Mouse (Mus musculus) forebrain, embryonic 14.5 days (tissue): Measurements from ENCODE around the gene Styx. TPM values are rescaled to one million over a fixed set of nuclear protein-coding genes. Genes with fewer than 3 reads are reported as not detected.

Source experiments
- ATAC-seq: fragments of 200-750 bp; cut with Nextera tagmentation; 2 replicates; pipeline ENCODE4 v1.8.0; 2017; ENCODE audit warnings: mild to moderate bottlenecking, moderate library complexity
- DNase-seq: peaks from one replicate; pipeline ENCODE4 v3.0.0-alpha.2; 2015; ENCODE audit warnings: low spot score
- H3K27ac ChIP-seq: fragments of 300-500 bp; sonication (generic); 2 replicates; pipeline ENCODE4 v1.5.1; 2014; ENCODE audit warnings: low read depth, mild to moderate bottlenecking, control low read depth, low read length, moderate library complexity
- H3K27me3 ChIP-seq: fragments of 300-500 bp; sonication (generic); replicated peaks from 2 replicates; pipeline ENCODE4 v1.6.1; 2014; ENCODE audit warnings: low read length, control low read depth, mixed read lengths; ENCODE audit not compliant: control insufficient read depth, insufficient read depth
- H3K36me3 ChIP-seq: fragments of 300-500 bp; sonication (generic); 2 replicates; pipeline ENCODE4 v1.6.1; 2014; ENCODE audit warnings: low read length, control low read depth; ENCODE audit not compliant: control insufficient read depth, insufficient read depth
- H3K4me1 ChIP-seq: fragments of 300-500 bp; sonication (generic); 2 replicates; pipeline ENCODE4 v1.6.1; 2014; ENCODE audit warnings: antibody characterized with exemption, low read length, control low read depth; ENCODE audit not compliant: control insufficient read depth, insufficient read depth
- H3K4me2 ChIP-seq: fragments of 300-500 bp; sonication (generic); 2 replicates; pipeline ENCODE4 v1.6.1; 2014; ENCODE audit warnings: mild to moderate bottlenecking, control low read depth, low read length
- H3K4me3 ChIP-seq: fragments of 300-500 bp; sonication (generic); 2 replicates; pipeline ENCODE4 v1.5.1; 2014; ENCODE audit warnings: low read depth, low read length, control low read depth
- H3K9ac ChIP-seq: fragments of 300-500 bp; sonication (generic); 2 replicates; pipeline ENCODE4 v1.6.1; 2014; ENCODE audit warnings: mild to moderate bottlenecking, low read length, control low read depth, moderate library complexity
- H3K9me3 ChIP-seq: fragments of 300-500 bp; sonication (generic); replicated peaks from 2 replicates; pipeline ENCODE4 v1.6.1; 2016; ENCODE audit warnings: low read length, control low read depth, mixed read lengths; ENCODE audit not compliant: control insufficient read depth
- WGBS: fragments of 180-500 bp; shearing (Covaris S2); extraction: QIAGEN DNeasy Blood & Tissue Kit; methylation state at CpG from one replicate; pipeline ENCODE4 v1.1.7; 2014; 5-methylcytosine and 5-hydroxymethylcytosine counted together
- polyA plus RNA-seq: library from polyadenylated mRNA; unstranded; fragments of >200 nt; fragmentation: Nextera tagmentation; extraction: Ambion mirVana; gene quantifications from 2 replicates; pipeline ENCODE4 v1.2.1, GENCODE M21; 2014

Styx gene
- polyA plus RNA-seq = 47.5 and 57.5 TPM in 2 replicates

DNA sequence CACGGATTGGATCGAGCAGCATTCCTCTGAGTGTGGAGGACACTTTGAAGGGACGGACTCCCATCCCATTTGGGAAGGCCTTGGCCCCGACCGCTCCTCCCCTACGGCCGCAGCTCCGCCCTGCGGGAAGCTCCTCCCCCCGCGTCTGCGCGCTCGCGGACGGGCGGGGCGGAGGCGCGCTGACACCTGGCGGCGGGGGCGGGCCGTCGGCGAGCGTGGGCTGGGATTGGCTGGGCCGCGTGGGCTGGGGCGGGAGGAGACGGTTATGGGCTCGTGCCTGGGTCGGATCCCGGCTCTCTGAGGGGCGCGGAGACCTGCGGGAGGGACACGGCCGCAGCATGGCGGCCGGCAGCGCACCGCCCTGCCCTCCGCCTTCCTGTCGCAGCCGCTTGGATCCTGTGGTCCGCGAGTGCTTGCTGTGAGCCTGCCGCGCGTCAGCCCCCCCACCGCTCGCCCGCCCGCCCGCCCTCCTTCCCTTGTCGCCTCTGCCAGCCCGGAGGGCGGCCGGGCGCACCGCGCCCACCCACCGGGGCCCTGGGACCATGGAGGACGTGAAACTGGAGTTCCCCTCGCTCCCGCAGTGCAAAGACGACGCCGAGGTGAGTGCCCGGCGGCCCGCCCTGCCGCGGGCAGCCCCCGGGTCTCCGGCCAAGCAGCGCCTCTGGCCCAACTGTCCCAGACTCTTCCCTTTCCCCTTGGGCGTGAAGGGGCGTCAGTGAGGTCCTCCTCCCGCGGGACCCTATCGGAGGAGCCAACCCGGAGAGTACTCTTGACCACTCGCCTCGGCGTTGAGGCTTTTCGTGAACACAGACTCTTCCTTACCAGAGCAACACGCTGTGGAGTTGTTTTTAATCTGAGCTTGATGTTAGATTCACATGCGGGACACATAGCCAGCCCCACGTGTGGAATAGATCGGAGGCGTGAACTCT is at the start of gene Styx:
Gene Styx (plus strand): TSS at position 163 of the 929 bp plus-strand sequence.
- peak; percentile 94 for DNase-seq
- H3K9me3 ChIP-seq = no peaks in the 10 kb centered on the region
- WGBS = under 1% methylated on average over 61 of the region's 93 CpGs

DNA sequence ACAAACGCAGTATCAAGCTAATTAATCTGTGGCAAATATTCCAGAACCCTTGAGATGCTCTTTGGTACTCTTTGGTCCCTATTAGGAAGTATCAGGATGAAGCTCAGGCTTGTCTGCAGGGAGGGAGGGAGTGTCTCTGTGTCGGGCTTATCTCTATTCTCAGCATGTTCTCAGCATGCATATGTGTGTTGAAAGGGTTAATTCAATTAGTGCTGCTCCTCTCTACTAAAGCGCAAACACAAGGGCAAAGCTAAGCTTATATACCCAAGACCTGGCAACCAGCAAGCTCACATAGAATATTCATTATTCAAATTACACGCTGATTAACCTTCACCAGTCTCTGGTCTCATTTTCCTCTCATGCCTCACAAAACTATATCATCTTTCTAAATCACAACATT is 47.0 kb upstream of the Styx start:
- H3K4me1 ChIP-seq = no peaks in the 10 kb centered on the region

More for the DNA sequence above, at the start of gene Styx:
- Histone ChIP-seq H3K4me1 (peaks cover 6% of the 10 kb centered on the region; the same call in 1 of the 2 replicates), H3K36me3 (peaks cover 24% of the 10 kb centered on the region), H3K4me3 (peak within 1 kb of the TSS; percentile 67), H3K27ac (peak within 1 kb of the TSS; percentile 44; the same call in 1 of the 2 replicates), H3K4me2 (peak within 1 kb of the TSS; percentile 75), H3K27me3 (no peaks in the 10 kb centered on the region), H3K9ac (peak within 1 kb of the TSS; percentile 81)
- peak; percentile 99 for ATAC-seq

GRCm38 (mm10) chr14:45304389-45304788 is 46.5 kb upstream of the Styx start:
- H3K9me3 ChIP-seq = no peaks in the 10 kb centered on the region
- H3K4me3 ChIP-seq = no peak overlapping the region
- DNase-seq (peak; percentile 12), ATAC-seq (peak; percentile 69)
- H3K4me1 ChIP-seq = no peaks in the 10 kb centered on the region
- 60% methylated on average over 4 of the region's 4 CpGs for WGBS
- no peak overlapping the region for H3K9ac ChIP-seq
- H3K4me2 ChIP-seq = no peak overlapping the region
- no peak overlapping the region for H3K27ac ChIP-seq
- peaks cover 34% of the 10 kb centered on the region for H3K36me3 ChIP-seq
- no peaks in the 10 kb centered on the region for H3K27me3 ChIP-seq

More for the DNA sequence above, 47.0 kb upstream of the Styx start:
- DNase-seq (peak; percentile 65), ATAC-seq (peak; percentile 71)
- Histone ChIP-seq H3K9ac (no peak overlapping the region), H3K27ac (no peak overlapping the region), H3K27me3 (no peaks in the 10 kb centered on the region), H3K4me3 (no peak overlapping the region), H3K4me2 (no peak overlapping the region), H3K36me3 (peaks cover 38% of the 10 kb centered on the region), H3K9me3 (no peaks in the 10 kb centered on the region)
- WGBS = 29% methylated on average over 4 of the region's 4 CpGs

DNA sequence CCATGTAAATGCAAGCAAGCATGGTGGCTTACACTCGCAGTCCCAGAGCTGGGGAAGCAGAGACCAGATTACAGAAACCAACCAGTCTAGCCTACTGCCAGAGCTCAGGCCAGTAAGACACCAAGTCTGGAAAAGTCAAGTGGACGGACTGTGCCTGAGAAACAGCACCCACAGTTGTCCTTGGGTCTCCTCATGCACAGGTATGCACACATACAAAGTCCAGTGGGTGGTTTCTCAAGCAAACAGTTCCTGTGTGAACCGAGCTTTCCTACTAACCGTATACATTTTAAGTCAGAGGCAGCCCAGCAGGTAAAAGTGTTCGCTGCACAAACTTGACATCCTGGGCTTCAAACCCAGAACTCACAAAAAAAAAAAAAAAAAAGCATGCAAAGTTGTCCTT is 45.0 kb upstream of the Styx start:
- H3K9me3 ChIP-seq = no peaks in the 10 kb centered on the region
- H3K4me3 ChIP-seq = no peak overlapping the region
- WGBS = 93% methylated on average over 5 of the region's 5 CpGs
- peaks cover 21% of the 10 kb centered on the region for H3K36me3 ChIP-seq
- DNase-seq (no peak), ATAC-seq (no peak)
- H3K4me1 ChIP-seq = no peaks in the 10 kb centered on the region
- H3K4me2 ChIP-seq = no peak overlapping the region
- no peak overlapping the region for H3K27ac ChIP-seq
- no peak overlapping the region for H3K9ac ChIP-seq
- no peaks in the 10 kb centered on the region for H3K27me3 ChIP-seq

DNA sequence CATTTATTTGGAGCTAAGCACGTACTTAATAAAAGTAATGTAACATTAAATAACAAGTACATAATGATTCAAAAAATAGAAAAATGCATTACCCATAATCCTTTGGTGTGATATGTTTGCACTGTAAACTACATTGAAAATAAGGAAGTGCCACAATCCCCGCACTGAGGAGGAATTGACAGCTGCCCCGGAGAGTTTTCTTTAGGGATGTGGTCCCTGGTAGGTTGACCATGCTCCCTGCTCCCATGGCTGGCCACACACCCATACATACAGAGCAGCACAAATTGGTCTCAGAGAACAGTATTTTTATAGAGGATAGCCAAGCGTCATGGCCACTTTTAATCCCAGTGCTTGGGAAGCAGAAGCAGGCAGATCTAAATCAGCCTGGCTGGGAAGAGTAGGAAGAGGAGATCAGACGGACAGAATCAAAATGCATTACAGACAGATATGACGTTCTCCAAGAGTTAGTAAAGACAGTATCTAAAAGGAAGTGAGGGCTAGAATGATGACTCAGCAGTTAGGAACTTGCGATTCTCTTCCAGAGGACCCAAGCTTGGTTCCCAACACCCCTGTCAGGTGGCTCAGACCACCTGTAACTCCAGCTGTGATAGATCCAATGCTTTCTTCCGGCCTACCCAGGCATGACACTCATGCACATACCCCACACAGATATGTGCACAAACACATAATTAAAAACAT is 43.1 kb upstream of the Styx start:
- WGBS = 93% methylated on average over 8 of the region's 8 CpGs
- no peak overlapping the region for H3K27ac ChIP-seq
- H3K27me3 ChIP-seq = no peaks in the 10 kb centered on the region
- no peak overlapping the region for H3K9ac ChIP-seq
- no peaks in the 10 kb centered on the region for H3K9me3 ChIP-seq
- H3K4me3 ChIP-seq = no peak overlapping the region
- H3K36me3 ChIP-seq = 0 out of 2 replicates have a peak, but pooled peaks cover 9% of the 10 kb centered on the region
- DNase-seq (no peak), ATAC-seq (no peak)
- H3K4me2 ChIP-seq = no peak overlapping the region
- H3K4me1 ChIP-seq = no peaks in the 10 kb centered on the region

DNA sequence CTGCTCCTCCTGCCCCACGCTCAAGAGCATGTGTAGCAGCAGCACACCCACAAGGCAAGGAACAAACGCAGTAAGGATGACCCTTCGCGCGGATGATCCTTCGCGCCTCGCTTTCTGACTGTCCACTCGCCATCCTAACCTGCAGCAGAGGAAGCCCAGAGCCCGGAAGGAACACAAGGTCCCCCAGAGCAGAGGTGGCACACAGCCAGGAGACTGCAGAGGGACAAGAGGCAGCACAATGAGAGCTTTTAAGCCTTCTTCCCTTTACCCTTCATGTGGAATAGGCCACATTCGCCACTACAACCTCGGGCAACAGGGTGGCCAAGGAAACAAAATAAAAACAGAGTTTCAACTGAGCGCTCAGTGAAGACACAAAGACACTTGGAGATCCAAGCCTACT is 41.2 kb upstream of the Styx start:
- 0 out of 2 replicates have a peak, but pooled peaks cover 6% of the 10 kb centered on the region for H3K36me3 ChIP-seq
- DNase-seq = no peak
- H3K9me3 ChIP-seq = no peaks in the 10 kb centered on the region
- no peaks in the 10 kb centered on the region for H3K4me1 ChIP-seq
- ATAC-seq = no peak
- no peak overlapping the region for H3K4me3 ChIP-seq
- 83% methylated on average over 13 of the region's 13 CpGs for WGBS
- H3K9ac ChIP-seq = no peak overlapping the region
- H3K4me2 ChIP-seq = no peak overlapping the region
- H3K27ac ChIP-seq = no peak overlapping the region
- H3K27me3 ChIP-seq = no peaks in the 10 kb centered on the region

DNA sequence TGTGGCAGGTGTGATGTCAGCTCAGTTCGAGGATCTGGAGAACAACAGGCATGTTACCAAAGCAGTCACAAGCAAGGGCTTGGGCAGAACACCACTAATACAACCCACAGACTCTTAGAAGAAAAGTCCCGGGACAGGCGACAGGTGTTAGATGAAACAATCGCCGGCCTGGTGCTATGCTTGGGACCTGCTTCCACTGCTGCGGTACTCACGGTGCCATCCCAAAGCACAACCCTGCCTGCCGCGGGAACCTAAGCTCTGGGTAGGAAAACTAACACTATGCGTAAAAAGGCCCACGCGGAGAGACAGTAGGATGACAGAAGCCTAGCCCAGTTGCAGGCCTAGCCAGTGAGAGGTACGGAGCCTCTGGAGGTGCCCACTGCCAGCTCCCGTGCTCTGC is 40.8 kb upstream of the Styx start:
- 94% methylated on average over 14 of the region's 14 CpGs for WGBS
- ATAC-seq = no peak

DNA sequence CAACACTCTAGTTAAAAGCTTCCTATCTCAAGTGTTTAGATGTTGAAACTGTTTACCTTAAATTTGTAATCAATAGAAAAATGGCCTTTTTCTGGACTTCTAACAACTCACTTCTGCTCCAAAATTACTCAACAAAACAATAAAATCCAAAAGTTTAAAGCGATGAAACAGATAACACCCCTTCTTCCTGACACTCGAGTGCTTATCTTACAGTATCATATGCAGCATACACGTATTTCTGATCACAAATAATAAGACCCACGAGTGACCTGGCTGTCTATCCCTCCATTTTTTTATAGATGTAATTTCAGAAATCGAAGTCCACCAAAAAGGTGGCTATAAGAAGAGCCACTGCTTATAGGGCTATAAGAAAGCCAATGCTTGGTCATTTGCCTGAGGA is 34.0 kb upstream of the Styx start:
- no peak for DNase-seq
- H3K4me2 ChIP-seq = peak overlapping the region; percentile 68
- H3K4me1 ChIP-seq = peaks cover 10% of the 10 kb centered on the region
- no peak overlapping the region for H3K27ac ChIP-seq
- no peaks in the 10 kb centered on the region for H3K27me3 ChIP-seq
- H3K36me3 ChIP-seq = no peaks in the 10 kb centered on the region
- 80% methylated on average over 5 of the region's 5 CpGs for WGBS
- no peak for ATAC-seq
- H3K9me3 ChIP-seq = no peaks in the 10 kb centered on the region
- peak overlapping the region; percentile 90 for H3K4me3 ChIP-seq
- peak overlapping the region; percentile 95 for H3K9ac ChIP-seq

More for the DNA sequence above, 40.8 kb upstream of the Styx start:
- Histone ChIP-seq H3K4me1 (no peaks in the 10 kb centered on the region), H3K27ac (no peak overlapping the region), H3K36me3 (0 out of 2 replicates have a peak, but pooled peaks cover 3% of the 10 kb centered on the region), H3K27me3 (no peaks in the 10 kb centered on the region), H3K4me2 (no peak overlapping the region), H3K9me3 (no peaks in the 10 kb centered on the region), H3K4me3 (no peak overlapping the region), H3K9ac (no peak overlapping the region)
- no peak for DNase-seq
